Mouse (Mus musculus): ENCODE data around the gene Myo1e. TPM values are rescaled to one million over a fixed set of nuclear protein-coding genes. Genes with fewer than 3 reads are reported as not detected.

Myo1e gene
- 78.8 and 86.6 TPM in 2 replicates for polyA plus RNA-seq (2012; ENCODE audit: insufficient read depth, insufficient read length, missing spikeins)

DNA sequence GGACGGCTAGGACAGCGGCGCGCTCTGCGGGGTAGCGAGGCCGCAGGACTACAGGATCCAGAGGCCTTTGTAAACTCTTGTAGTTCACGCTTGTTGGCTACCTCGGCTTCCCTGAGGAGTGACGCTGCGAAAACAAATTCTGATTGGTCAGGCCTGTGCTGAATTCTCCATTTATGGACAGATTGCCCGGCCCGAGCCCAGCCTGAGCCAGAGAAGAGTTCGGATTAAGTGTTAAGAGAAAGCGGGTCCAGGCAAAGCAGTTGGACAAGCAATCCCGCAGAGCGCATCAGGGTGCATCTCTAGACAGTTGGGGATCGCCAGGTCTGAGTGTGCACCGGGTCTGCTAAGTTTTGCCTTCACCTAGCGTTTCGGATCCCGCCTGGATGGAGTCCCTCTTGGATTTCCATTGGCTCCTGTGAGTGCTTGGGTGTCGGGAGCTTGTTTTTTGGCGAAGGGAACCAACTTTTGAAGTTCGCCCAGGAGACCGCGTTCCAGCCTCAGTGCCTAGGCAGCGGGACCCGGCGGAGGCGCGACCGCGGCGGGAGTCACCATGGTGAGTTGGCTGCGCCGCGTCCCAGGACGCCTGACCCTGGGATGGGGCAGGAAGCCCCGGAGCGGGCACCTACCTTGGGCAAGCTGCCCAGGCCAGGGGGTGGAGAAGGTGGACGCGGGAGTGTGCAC lies at the start of gene Myo1e:
Gene Myo1e, plus strand, starts transcription at position 200 of the 681 bp plus-strand sequence.
- Histone ChIP-seq H3K27ac (ENCODE audit: insufficient read depth, low read depth, low read length) (peak within 1 kb of the TSS; percentile 79), H3K4me3 (ENCODE audit: insufficient read depth, low read length) (peak within 1 kb of the TSS; percentile 87), H3K4me1 (ENCODE audit: control insufficient read depth, insufficient read depth, low read length) (peaks cover 26% of the 10 kb centered on the region)
- TF ChIP-seq CTCF (IDR thresholded peaks at IDR 0.05; ENCODE audit: low read depth, low read length): no peak
- no peak for TF ChIP-seq POLR2A (IDR thresholded peaks at IDR 0.05; ENCODE audit: borderline replicate concordance, low read depth, low read length)

- no peak for TF ChIP-seq POLR2A (IDR thresholded peaks at IDR 0.05; ENCODE audit: borderline replicate concordance, low read depth, low read length)
- no peak overlapping the region for H3K4me3 ChIP-seq (ENCODE audit: insufficient read depth, low read length)
- no peak overlapping the region for H3K27ac ChIP-seq (ENCODE audit: insufficient read depth, low read depth, low read length)
- no peaks in the 10 kb centered on the region for H3K4me1 ChIP-seq (ENCODE audit: control insufficient read depth, insufficient read depth, low read length)
Observed at GRCm38 (mm10) chr9:70160071-70160470, 47.1 kb upstream of the Myo1e start.

- H3K4me1 ChIP-seq (ENCODE audit: control insufficient read depth, insufficient read depth, low read length): no peaks in the 10 kb centered on the region
- H3K4me3 ChIP-seq (ENCODE audit: insufficient read depth, low read length): no peak overlapping the region
- TF ChIP-seq POLR2A (IDR thresholded peaks at IDR 0.05; ENCODE audit: borderline replicate concordance, low read depth, low read length) (no peak), CTCF (IDR thresholded peaks at IDR 0.05; ENCODE audit: low read depth, low read length) (peak; percentile 34; the same call in 1 of the 2 replicates)
- no peak overlapping the region for H3K27ac ChIP-seq (ENCODE audit: insufficient read depth, low read depth, low read length)
Observed at GRCm38 (mm10) chr9:70168973-70169372, 38.2 kb upstream of the Myo1e start.

GRCm38 (mm10) chr9:70174291-70174848 lies 32.8 kb upstream of the Myo1e start:
- no peak for TF ChIP-seq POLR2A (IDR thresholded peaks at IDR 0.05; ENCODE audit: borderline replicate concordance, low read depth, low read length)
- no peak for TF ChIP-seq CTCF (IDR thresholded peaks at IDR 0.05; ENCODE audit: low read depth, low read length)
- Histone ChIP-seq H3K27ac (ENCODE audit: insufficient read depth, low read depth, low read length) (no peak overlapping the region), H3K4me3 (ENCODE audit: insufficient read depth, low read length) (no peak overlapping the region), H3K4me1 (ENCODE audit: control insufficient read depth, insufficient read depth, low read length) (no peaks in the 10 kb centered on the region)

DNA sequence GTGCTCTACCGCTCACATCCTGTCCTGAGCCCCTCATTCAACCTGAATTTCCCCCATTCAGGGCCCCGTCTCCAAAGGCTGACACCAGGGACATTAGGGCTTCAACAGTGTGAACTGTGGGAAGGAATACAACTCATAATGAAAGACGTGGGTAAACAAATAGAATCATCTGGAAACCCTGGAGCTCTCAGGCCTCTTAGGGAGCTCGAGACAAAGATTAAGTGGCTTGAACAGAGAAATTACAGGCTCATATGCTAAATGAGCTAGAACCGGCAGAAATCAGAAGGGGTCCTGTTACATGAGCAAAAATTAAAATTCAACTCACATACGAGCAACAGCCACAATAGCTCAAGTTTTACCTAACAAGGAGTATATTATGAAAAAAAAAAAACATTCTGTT lies 32.3 kb upstream of the Myo1e start:
- Histone ChIP-seq H3K27ac (ENCODE audit: insufficient read depth, low read depth, low read length) (no peak overlapping the region), H3K4me1 (ENCODE audit: control insufficient read depth, insufficient read depth, low read length) (no peaks in the 10 kb centered on the region), H3K4me3 (ENCODE audit: insufficient read depth, low read length) (no peak overlapping the region)
- TF ChIP-seq CTCF (IDR thresholded peaks at IDR 0.05; ENCODE audit: low read depth, low read length) (no peak), POLR2A (IDR thresholded peaks at IDR 0.05; ENCODE audit: borderline replicate concordance, low read depth, low read length) (no peak)

GRCm38 (mm10) chr9:70176291-70176690 lies 30.9 kb upstream of the Myo1e start:
- Histone ChIP-seq H3K4me3 (ENCODE audit: insufficient read depth, low read length) (no peak overlapping the region), H3K27ac (ENCODE audit: insufficient read depth, low read depth, low read length) (no peak overlapping the region), H3K4me1 (ENCODE audit: control insufficient read depth, insufficient read depth, low read length) (no peaks in the 10 kb centered on the region)
- TF ChIP-seq CTCF (IDR thresholded peaks at IDR 0.05; ENCODE audit: low read depth, low read length) (no peak), POLR2A (IDR thresholded peaks at IDR 0.05; ENCODE audit: borderline replicate concordance, low read depth, low read length) (no peak)

DNA sequence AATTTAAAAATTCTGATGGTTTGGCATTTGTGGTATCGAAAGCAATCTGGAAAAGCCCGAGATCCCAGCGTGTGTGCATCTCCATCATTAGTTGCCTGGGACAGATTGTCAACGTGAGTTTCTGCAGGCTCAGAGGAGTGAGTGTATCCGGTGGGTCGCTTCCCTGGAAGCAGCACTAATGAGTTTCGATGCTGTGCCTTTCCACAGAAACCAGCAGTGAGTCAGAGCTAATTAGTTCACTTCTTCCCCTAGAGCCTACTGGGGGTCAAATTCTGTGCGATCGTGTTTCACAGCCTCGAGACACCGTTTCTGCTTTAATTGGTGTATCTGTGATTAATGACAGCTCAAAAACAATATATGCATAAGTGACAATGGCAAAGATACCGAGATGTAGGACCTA lies 25.4 kb upstream of the Myo1e start:
- H3K4me3 ChIP-seq (ENCODE audit: insufficient read depth, low read length): no peak overlapping the region
- no peaks in the 10 kb centered on the region for H3K4me1 ChIP-seq (ENCODE audit: control insufficient read depth, insufficient read depth, low read length)
- TF ChIP-seq POLR2A (IDR thresholded peaks at IDR 0.05; ENCODE audit: borderline replicate concordance, low read depth, low read length) (no peak), CTCF (IDR thresholded peaks at IDR 0.05; ENCODE audit: low read depth, low read length) (no peak)

DNA sequence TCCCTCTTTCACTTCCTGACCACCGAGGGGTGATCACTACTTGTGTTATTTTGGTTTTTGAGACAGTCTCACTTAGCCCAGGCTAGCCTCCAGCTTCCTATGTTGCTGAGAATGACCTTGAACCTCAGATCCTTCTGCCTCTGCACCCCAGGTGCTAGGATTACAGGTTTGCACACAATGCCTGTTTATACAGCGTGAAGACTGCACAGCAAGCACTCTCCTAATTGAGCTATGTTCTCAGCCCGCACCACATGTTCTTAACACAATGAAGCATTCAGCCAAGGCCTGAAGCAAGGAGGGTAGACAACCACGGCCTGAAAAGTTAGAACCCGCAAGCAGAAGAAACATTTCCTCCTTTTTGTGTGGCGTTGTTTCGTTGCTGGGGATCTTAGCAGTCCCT lies 24.5 kb upstream of the Myo1e start:
- Histone ChIP-seq H3K4me1 (ENCODE audit: control insufficient read depth, insufficient read depth, low read length) (no peaks in the 10 kb centered on the region), H3K4me3 (ENCODE audit: insufficient read depth, low read length) (no peak overlapping the region), H3K27ac (ENCODE audit: insufficient read depth, low read depth, low read length) (no peak overlapping the region)
- no peak for TF ChIP-seq POLR2A (IDR thresholded peaks at IDR 0.05; ENCODE audit: borderline replicate concordance, low read depth, low read length)
- no peak for TF ChIP-seq CTCF (IDR thresholded peaks at IDR 0.05; ENCODE audit: low read depth, low read length)

More for the DNA sequence above, 25.4 kb upstream of the Myo1e start:
- no peak overlapping the region for H3K27ac ChIP-seq (ENCODE audit: insufficient read depth, low read depth, low read length)

DNA sequence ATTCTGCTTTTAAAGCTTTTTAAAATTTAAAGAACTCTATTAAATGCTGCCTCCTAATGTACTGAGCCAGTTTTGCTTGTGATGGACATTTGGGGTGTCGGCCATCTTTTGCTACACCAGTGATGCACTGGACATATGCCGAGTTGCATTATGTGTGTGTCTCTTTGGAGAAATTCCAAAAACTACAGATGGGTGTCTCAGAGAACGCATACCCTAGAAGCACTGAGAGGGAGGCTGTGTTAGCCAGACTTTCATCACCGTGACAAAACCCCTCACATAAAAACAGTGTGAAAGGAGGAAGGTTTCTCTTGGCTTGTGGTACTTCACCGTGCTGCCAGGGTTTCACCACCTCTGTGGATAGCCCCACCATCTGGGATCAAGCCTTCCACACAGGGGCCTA lies 14.8 kb upstream of the Myo1e start:
- no peak overlapping the region for H3K27ac ChIP-seq (ENCODE audit: insufficient read depth, low read depth, low read length)
- TF ChIP-seq CTCF (IDR thresholded peaks at IDR 0.05; ENCODE audit: low read depth, low read length): no peak
- TF ChIP-seq POLR2A (IDR thresholded peaks at IDR 0.05; ENCODE audit: borderline replicate concordance, low read depth, low read length): no peak
- H3K4me3 ChIP-seq (ENCODE audit: insufficient read depth, low read length): no peak overlapping the region
- no peaks in the 10 kb centered on the region for H3K4me1 ChIP-seq (ENCODE audit: control insufficient read depth, insufficient read depth, low read length)

DNA sequence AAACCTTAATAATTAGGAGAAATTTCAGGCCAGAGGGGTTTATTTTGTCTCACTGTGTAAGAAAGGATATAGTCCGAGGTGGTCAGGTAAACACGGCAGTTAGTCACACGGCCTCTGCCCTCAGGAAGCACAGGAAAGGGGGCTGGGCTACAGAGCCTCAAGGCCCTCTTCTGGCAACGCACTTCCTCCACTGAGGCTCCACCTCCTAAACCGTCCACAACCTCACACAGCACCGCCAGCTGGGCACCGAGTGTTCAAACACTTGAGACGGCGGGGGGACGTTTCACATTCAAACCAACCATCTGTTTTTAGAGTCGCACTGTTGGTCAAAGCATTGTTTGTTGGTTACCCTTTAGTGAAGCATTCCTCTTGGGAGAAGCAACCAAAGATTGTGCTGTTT lies 12.5 kb upstream of the Myo1e start:
- H3K27ac ChIP-seq (ENCODE audit: insufficient read depth, low read depth, low read length): no peak overlapping the region
- H3K4me1 ChIP-seq (ENCODE audit: control insufficient read depth, insufficient read depth, low read length): no peaks in the 10 kb centered on the region
- TF ChIP-seq CTCF (IDR thresholded peaks at IDR 0.05; ENCODE audit: low read depth, low read length) (no peak), POLR2A (IDR thresholded peaks at IDR 0.05; ENCODE audit: borderline replicate concordance, low read depth, low read length) (no peak)
- H3K4me3 ChIP-seq (ENCODE audit: insufficient read depth, low read length): no peak overlapping the region

All from bone marrow macrophage, adult 2 months (primary cell).